Mouse (Mus musculus): ENCODE results near the gene Rif1. TPM values are rescaled to one million over a fixed set of nuclear protein-coding genes. Genes with fewer than 3 reads are reported as not detected.

Rif1 gene
- total and polyA plus RNA-seq, 3 experiments, result 19.3 to 193 (median 145) TPM

DNA sequence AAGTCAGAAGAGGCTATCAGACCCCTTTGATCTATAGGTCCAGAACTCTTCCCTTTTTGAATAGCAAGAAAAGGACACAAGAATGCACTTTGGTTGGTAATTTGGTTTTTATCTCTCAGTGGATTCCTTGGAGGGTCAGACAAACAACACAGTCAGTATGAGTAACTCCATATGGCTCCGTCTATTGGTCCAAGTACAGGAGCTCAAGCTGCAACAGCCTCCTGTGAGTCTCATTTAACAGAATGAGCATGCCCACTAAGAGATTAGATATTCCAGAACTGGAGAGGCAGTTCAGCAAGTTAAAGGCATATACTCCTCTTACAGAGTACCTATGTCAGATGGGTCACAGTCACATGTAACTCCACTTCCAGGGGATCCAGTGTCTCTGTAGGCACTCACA is 15.5 kb upstream of the Rif1 start:
- Histone ChIP-seq H3K27me3 (ENCODE audit: insufficient read depth, low read length) (no peaks in the 10 kb centered on the region), H3K36me3 (replicated peaks) (no peaks in the 10 kb centered on the region), H3K4me1 (ENCODE audit: insufficient read depth, low read depth, low read length) (no peaks in the 10 kb centered on the region; the same call in 1 of the 2 replicates), H3K9me3 (replicated peaks) (no peaks in the 10 kb centered on the region), H3K4me3 (ENCODE audit: low read depth, low read length) (no peak overlapping the region)
- ATAC-seq (ENCODE audit: extremely low read depth, insufficient number of reproducible peaks, low FRiP score, poor library complexity, severe bottlenecking) (no peak), DNase-seq (ENCODE audit: low spot score) (no peak)
- no peak for TF ChIP-seq TAL1 (conservative IDR thresholded peaks at IDR 0.05; ENCODE audit: low read depth, low read length)
- no peak for TF ChIP-seq GATA1 (IDR thresholded peaks at IDR 0.05; ENCODE audit: borderline replicate concordance, low read length)
- TF ChIP-seq CTCF (IDR thresholded peaks at IDR 0.05; ENCODE audit: low read depth, low read length), result no peak
- TF ChIP-seq GATA2 (IDR thresholded peaks at IDR 0.05; ENCODE audit: borderline replicate concordance, low read depth, low read length), result no peak
- no peak for TF ChIP-seq POLR2AphosphoS5 (IDR thresholded peaks at IDR 0.05; ENCODE audit: insufficient replicate concordance, low read depth, low read length)

DNA sequence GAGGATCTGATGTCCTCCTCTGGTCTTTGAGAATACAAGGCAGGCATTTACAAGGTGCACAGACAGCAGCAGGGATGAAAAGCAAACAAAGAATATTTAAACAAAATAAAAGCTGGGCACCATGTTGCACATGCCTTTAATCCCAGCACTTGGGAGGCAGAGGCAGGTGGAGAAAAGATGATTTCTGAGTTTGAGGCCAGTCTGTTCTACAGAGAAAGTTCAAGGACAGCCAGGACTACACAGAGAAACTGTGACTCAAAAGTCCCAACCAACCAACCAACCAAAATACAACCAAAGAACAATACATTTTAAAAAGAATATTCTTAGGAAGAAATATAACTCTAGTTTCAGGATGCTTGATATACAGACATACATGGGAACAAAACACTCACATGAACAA is 15.0 kb upstream of the Rif1 start:
- no peaks in the 10 kb centered on the region for H3K9me3 ChIP-seq (replicated peaks)
- no peak for TF ChIP-seq GATA2 (IDR thresholded peaks at IDR 0.05; ENCODE audit: borderline replicate concordance, low read depth, low read length)
- no peak for TF ChIP-seq TAL1 (conservative IDR thresholded peaks at IDR 0.05; ENCODE audit: low read depth, low read length)
- TF ChIP-seq GATA1 (IDR thresholded peaks at IDR 0.05; ENCODE audit: borderline replicate concordance, low read length), result no peak
- TF ChIP-seq POLR2AphosphoS5 (IDR thresholded peaks at IDR 0.05; ENCODE audit: insufficient replicate concordance, low read depth, low read length), result no peak
- no peak for TF ChIP-seq CTCF (IDR thresholded peaks at IDR 0.05; ENCODE audit: low read depth, low read length)
- ATAC-seq (ENCODE audit: extremely low read depth, insufficient number of reproducible peaks, low FRiP score, poor library complexity, severe bottlenecking) (no peak), DNase-seq (ENCODE audit: low spot score) (no peak)
- no peak overlapping the region for H3K4me3 ChIP-seq (ENCODE audit: low read depth, low read length)
- no peaks in the 10 kb centered on the region for H3K27me3 ChIP-seq (ENCODE audit: insufficient read depth, low read length)
- H3K36me3 ChIP-seq (replicated peaks), result no peaks in the 10 kb centered on the region
- H3K4me1 ChIP-seq (ENCODE audit: insufficient read depth, low read depth, low read length), result no peaks in the 10 kb centered on the region; the same call in 1 of the 2 replicates

DNA sequence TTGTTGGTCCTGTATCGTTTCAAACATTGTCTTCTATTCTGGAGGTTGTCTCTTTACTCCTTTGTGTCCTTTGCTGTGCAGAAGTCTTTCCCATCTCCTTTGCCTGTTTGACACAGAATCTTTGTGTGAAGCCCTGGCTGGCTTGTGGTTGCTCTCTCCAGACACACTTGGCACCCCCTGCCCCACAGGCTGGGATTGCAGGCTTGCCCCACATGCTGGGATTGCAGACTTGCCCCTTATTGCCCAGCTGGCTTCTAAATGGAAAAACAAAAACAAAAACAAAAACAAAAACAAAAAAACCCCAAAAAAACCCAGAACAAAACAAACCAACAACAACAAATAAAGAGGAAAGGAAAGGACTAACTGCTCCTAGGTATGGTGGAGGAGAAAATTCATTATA is 4.0 kb upstream of the Rif1 start:
- H3K36me3 ChIP-seq (replicated peaks), result no peaks in the 10 kb centered on the region
- no peak for ATAC-seq (ENCODE audit: extremely low read depth, insufficient number of reproducible peaks, low FRiP score, poor library complexity, severe bottlenecking)
- no peaks in the 10 kb centered on the region for H3K9me3 ChIP-seq (replicated peaks)

DNA sequence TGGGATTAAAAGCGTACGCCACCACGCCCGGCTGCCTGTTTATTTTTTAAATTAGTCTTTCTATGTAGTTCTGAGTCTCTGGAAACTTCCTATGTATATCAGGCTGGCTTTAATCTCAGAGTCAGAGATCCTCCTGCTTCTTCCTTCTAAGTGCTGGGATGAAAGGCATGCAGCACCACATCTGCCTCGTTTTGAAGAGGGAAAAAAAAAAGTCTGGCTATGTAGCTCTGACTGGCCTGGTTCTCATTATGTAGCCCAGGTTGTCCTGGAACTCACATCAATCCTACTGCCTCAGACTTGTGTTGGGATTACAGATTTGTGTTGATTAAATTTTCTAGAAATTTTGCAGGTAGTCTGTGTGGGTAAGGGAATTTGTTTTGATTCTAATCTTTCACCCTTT is 1.8 kb upstream of the Rif1 start:
- TF ChIP-seq GATA2 (IDR thresholded peaks at IDR 0.05; ENCODE audit: borderline replicate concordance, low read depth, low read length) (no peak), GATA1 (IDR thresholded peaks at IDR 0.05; ENCODE audit: borderline replicate concordance, low read length) (no peak), POLR2AphosphoS5 (IDR thresholded peaks at IDR 0.05; ENCODE audit: insufficient replicate concordance, low read depth, low read length) (no peak), CTCF (IDR thresholded peaks at IDR 0.05; ENCODE audit: low read depth, low read length) (no peak), TAL1 (conservative IDR thresholded peaks at IDR 0.05; ENCODE audit: low read depth, low read length) (no peak)
- peaks cover 15% of the 10 kb centered on the region for H3K4me1 ChIP-seq (ENCODE audit: insufficient read depth, low read depth, low read length)
- DNase-seq (ENCODE audit: low spot score), result no peak
- H3K36me3 ChIP-seq (replicated peaks), result peaks cover 15% of the 10 kb centered on the region
- no peaks in the 10 kb centered on the region for H3K9me3 ChIP-seq (replicated peaks)
- H3K4me3 ChIP-seq (ENCODE audit: low read depth, low read length), result no peak overlapping the region
- no peak for ATAC-seq (ENCODE audit: extremely low read depth, insufficient number of reproducible peaks, low FRiP score, poor library complexity, severe bottlenecking)
- peaks cover 11% of the 10 kb centered on the region for H3K27me3 ChIP-seq (ENCODE audit: insufficient read depth, low read length)

More for the DNA sequence above, 4.0 kb upstream of the Rif1 start:
- Histone ChIP-seq H3K4me3 (ENCODE audit: low read depth, low read length) (no peak overlapping the region), H3K4me1 (ENCODE audit: insufficient read depth, low read depth, low read length) (peaks cover 8% of the 10 kb centered on the region), H3K27me3 (ENCODE audit: insufficient read depth, low read length) (peaks cover 23% of the 10 kb centered on the region)
- no peak for DNase-seq (ENCODE audit: low spot score)
- TF ChIP-seq GATA1 (IDR thresholded peaks at IDR 0.05; ENCODE audit: borderline replicate concordance, low read length), result no peak
- no peak for TF ChIP-seq GATA2 (IDR thresholded peaks at IDR 0.05; ENCODE audit: borderline replicate concordance, low read depth, low read length)
- no peak for TF ChIP-seq CTCF (IDR thresholded peaks at IDR 0.05; ENCODE audit: low read depth, low read length)
- TF ChIP-seq POLR2AphosphoS5 (IDR thresholded peaks at IDR 0.05; ENCODE audit: insufficient replicate concordance, low read depth, low read length), result no peak
- no peak for TF ChIP-seq TAL1 (conservative IDR thresholded peaks at IDR 0.05; ENCODE audit: low read depth, low read length)

DNA sequence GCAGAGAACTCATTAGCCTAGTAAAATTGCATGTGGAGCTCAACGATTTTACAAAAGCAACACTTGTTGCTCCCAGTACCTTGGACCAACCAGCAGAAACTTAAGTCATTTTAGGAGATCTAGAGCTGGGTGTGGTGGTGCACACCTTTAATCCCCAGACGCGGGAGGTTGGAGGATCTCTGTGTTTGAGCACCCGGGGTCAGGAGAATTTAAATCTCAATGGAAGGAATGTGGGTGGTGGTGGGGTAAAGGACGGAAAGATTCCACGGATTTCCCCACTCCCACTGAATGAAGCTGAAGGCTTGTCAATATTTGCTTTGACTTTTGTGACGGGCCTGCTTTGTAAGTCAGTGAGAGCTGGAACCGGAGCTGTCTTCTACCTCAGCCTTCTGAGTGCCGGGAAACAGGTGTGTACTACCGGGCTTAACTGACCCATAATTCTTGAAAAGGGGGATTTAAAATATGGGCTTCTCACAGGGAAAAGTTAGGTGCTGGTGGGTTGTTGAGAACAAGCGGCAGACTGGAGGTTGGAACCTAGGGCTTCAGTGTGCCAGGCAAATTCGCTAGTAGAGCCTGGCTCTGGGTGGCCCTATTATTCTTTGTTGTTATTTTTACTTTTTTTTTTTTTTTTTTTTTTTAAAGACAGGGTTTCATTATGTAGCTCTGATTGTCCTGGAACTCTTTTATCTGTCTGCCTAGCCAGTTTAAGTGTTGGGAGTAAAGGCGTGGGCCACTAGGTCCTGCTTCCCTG is 1.2 kb upstream of the Rif1 start:
- DNase-seq (ENCODE audit: low spot score), result no peak
- ATAC-seq (ENCODE audit: extremely low read depth, insufficient number of reproducible peaks, low FRiP score, poor library complexity, severe bottlenecking), result no peak
- peaks cover 9% of the 10 kb centered on the region for H3K27me3 ChIP-seq (ENCODE audit: insufficient read depth, low read length)
- peaks cover 16% of the 10 kb centered on the region for H3K4me1 ChIP-seq (ENCODE audit: insufficient read depth, low read depth, low read length)
- TF ChIP-seq CTCF (IDR thresholded peaks at IDR 0.05; ENCODE audit: low read depth, low read length) (no peak), GATA2 (IDR thresholded peaks at IDR 0.05; ENCODE audit: borderline replicate concordance, low read depth, low read length) (no peak), POLR2AphosphoS5 (IDR thresholded peaks at IDR 0.05; ENCODE audit: insufficient replicate concordance, low read depth, low read length) (no peak), TAL1 (conservative IDR thresholded peaks at IDR 0.05; ENCODE audit: low read depth, low read length) (no peak), GATA1 (IDR thresholded peaks at IDR 0.05; ENCODE audit: borderline replicate concordance, low read length) (no peak)
- no peak overlapping the region for H3K4me3 ChIP-seq (ENCODE audit: low read depth, low read length)
- H3K36me3 ChIP-seq (replicated peaks), result peaks cover 21% of the 10 kb centered on the region
- no peaks in the 10 kb centered on the region for H3K9me3 ChIP-seq (replicated peaks)

DNA sequence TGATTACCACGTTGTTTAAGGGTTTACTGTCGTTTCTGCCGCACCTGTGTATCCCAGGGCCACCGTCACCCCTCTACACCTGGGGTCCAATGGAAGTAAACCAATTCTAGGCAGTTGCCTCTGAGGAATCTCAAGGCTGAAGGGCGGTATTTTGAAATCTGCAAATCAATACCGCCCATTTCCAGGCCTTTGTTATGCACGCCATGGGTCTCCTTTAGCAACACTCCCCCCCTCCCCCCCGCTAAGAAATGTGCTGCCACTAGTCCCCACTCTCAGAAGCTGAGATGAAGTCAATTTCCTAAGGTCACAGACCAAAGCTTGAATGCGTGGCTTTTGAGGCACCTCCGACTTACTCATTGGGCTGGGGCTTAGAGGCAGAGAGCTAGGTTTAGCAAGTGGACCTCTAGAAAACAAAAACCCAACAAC is 554 bp upstream of the Rif1 start:
- DNase-seq (ENCODE audit: low spot score), result peak; percentile 21
- peaks cover 9% of the 10 kb centered on the region for H3K27me3 ChIP-seq (ENCODE audit: insufficient read depth, low read length)
- peak overlapping the region; percentile 88 for H3K4me3 ChIP-seq (ENCODE audit: low read depth, low read length)
- H3K36me3 ChIP-seq (replicated peaks), result peaks cover 24% of the 10 kb centered on the region
- H3K9me3 ChIP-seq (replicated peaks), result no peaks in the 10 kb centered on the region
- TF ChIP-seq POLR2AphosphoS5 (IDR thresholded peaks at IDR 0.05; ENCODE audit: insufficient replicate concordance, low read depth, low read length) (no peak), GATA2 (IDR thresholded peaks at IDR 0.05; ENCODE audit: borderline replicate concordance, low read depth, low read length) (no peak), GATA1 (IDR thresholded peaks at IDR 0.05; ENCODE audit: borderline replicate concordance, low read length) (no peak), CTCF (IDR thresholded peaks at IDR 0.05; ENCODE audit: low read depth, low read length) (no peak), TAL1 (conservative IDR thresholded peaks at IDR 0.05; ENCODE audit: low read depth, low read length) (no peak)
- H3K4me1 ChIP-seq (ENCODE audit: insufficient read depth, low read depth, low read length), result peaks cover 16% of the 10 kb centered on the region
- ATAC-seq (ENCODE audit: extremely low read depth, insufficient number of reproducible peaks, low FRiP score, poor library complexity, severe bottlenecking), result no peak

Data from G1E (cell line).